Mouse (Mus musculus): ENCODE measurements at regions not wholly inside any gene's neighbourhood (a gene's known extent, or its start where the extent isn't known, plus 50 kb on each side); places are given as distances from the start of the nearest gene placed in this dataset.

GRCm38 (mm10) chr14:66499896-66500295 lies 490.9 kb upstream of the Gulo start:
- TF ChIP-seq CTCF (IDR thresholded peaks at IDR 0.05; ENCODE audit: low read depth): 0 out of 2 replicates have a peak, but pooled peaks have one; percentile 14
- TF ChIP-seq EP300 (optimal IDR thresholded peaks at IDR 0.05): no peak
